Mouse (Mus musculus) retina, postnatal 1 day (tissue): ENCODE results near the gene Eea1.
"Not testable (repeated sequence)": the region's sequence is repeated elsewhere in the genome, so short reads cannot be mapped to it uniquely, and the experiment has no call there.

Experiments used
- DNase-seq: peaks from one replicate; pipeline ENCODE4 v3.0.0-alpha.2; 2012

Gene Eea1

GRCm38 (mm10) chr10:95940046-95940900, at the start of gene Eea1:
Eea1 (plus strand) TSS chr10:95940650.
- peak; percentile 96 for DNase-seq

DNA sequence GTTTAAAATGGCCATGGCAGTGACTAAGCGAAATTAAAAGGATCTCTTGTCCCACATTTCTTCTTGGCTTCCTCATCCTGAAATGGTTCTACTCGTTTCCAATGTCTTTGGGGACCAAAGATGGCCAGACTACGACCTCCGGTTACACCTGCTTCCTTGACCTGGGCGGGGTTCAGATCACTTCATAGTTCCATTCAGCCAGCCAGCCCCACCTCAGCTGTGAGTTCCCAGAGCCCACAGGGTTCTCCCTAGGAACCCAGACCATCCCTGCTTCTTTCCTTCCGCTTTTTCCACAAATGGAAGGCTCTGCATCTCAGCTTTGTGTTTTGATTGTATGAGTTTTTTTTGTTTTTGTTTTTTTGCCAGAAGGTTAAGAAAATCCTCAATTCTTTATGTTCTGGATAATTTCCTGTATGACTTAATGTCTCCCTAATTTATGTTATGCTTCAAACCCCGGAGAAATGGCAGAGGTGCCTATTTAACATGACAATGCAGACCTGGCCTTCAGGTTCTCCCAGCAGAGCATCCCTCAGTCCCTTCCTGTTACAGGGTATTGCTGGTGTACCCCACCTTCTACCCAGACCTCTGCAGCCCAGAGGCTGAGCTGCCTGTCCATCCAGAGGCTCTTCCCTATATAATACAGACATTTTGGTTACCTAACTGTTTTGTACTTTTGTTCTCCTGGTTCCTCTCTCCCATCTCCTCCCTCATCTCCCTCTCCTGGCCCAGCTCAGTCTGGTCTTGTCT, 49.1 kb upstream of the Eea1 start:
- no peak for DNase-seq

GRCm38 (mm10) chr10:95892132-95892531, 48.3 kb upstream of the Eea1 start:
- no peak for DNase-seq

GRCm38 (mm10) chr10:95893291-95893932, 47.0 kb upstream of the Eea1 start:
- DNase-seq, result peak; percentile 10

GRCm38 (mm10) chr10:95894036-95894855, 46.2 kb upstream of the Eea1 start:
- DNase-seq, result no peak

DNA sequence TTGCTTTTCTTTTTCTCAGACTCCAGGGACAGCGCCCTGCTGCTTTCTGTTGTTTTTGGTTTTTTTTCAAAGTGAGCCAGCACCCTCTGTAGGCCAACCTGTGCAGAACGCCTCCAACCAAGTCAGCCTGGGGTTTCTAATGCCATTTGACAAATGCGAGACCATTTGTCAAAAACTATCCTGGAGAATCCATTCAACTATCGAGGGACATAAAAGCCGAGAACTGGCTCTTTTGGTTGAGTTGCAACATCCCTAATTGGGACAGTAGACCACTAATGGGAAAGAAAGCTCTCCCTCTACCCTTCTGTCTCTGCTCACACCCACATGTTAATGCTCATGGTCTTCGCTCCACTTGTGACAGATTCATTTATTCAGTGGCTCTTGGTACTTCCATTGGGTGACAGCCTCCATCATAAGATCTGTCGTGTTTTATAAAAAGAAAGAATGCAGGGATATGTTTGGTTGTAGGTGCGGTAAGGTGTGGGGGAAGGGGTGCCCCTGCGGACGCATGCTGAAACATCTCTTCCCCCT, 45.5 kb upstream of the Eea1 start:
- DNase-seq, result peak; percentile 87

DNA sequence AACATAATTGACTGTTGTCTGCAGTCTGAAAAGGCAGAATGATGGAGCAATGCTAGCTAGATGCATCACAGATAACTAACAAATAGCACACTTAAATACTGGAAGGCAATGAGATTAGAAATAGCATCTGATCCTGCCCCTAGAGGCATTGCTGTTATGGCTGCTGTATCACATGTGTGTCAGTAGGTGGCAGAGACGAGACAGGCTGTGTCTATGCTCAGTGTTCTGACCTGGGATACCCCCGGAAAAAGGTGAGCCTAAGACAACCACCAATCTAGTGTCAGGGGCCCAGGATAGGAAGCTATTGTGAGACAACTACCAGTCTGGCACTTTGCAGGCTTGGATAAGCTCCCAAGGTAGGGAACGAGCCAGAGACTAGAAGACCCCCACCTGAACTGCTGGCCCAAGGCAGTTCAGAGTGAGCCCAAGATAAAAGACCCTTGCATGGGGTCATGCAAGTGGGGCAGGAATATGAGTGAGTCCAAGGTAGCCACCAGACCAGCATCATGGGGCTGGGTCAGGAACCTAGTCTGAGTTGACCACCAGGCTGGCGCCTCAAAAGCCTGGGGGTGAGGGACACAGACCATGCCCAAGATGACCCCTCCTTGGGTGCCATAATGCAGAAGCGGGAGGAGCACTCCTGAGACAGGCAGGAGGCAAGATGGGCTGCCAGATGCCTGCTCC, 41.8 kb upstream of the Eea1 start:
- DNase-seq, result peak; percentile 60

GRCm38 (mm10) chr10:95904668-95905067, 35.8 kb upstream of the Eea1 start:
- DNase-seq, result no peak

- DNase-seq, result no peak
Observed at GRCm38 (mm10) chr10:95909246-95909909, 31.1 kb upstream of the Eea1 start.

GRCm38 (mm10) chr10:95911016-95911415, 29.4 kb upstream of the Eea1 start:
- no peak for DNase-seq

DNA sequence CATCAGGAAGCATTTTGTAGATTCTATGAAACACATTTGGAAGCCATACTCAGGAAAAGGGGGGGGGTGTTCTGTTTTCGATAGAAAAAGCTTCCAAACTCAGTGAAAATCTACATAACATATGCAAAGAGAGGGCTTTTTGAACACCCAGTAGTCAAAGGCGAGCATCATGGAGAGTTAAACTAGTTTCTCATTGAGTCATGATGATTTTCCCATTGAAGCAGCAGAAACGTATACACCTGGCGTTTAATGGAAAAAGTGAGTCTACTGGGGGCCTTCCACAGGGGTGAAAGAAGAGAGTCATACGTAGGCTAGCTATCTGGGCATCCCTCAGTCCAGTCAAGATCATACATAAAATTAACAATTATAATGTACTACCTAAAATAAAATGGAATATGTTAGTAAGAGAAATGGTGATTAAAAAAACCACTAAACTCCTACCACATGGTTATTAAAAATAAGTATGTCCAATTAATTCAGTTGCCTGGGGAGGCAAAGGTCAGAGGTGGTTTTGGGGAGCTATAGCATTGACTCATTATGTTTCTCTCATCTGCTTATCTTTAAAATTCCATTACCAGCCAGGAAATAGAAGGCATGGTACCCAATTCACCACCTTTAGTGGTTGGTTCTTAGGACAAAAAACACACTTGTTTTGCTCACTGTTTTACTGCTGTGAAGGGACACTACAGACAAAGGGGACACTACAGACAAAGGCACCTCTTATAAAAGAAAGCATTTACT, 25.8 kb upstream of the Eea1 start:
- DNase-seq, result no peak

GRCm38 (mm10) chr10:95918716-95919115, 21.7 kb upstream of the Eea1 start:
- no peak for DNase-seq

- DNase-seq, result peak; percentile 11
Observed at GRCm38 (mm10) chr10:95923263-95924217, 16.9 kb upstream of the Eea1 start.

- DNase-seq, result not testable (repeated sequence)
Observed at GRCm38 (mm10) chr10:95933631-95934030, 6.8 kb upstream of the Eea1 start.

DNA sequence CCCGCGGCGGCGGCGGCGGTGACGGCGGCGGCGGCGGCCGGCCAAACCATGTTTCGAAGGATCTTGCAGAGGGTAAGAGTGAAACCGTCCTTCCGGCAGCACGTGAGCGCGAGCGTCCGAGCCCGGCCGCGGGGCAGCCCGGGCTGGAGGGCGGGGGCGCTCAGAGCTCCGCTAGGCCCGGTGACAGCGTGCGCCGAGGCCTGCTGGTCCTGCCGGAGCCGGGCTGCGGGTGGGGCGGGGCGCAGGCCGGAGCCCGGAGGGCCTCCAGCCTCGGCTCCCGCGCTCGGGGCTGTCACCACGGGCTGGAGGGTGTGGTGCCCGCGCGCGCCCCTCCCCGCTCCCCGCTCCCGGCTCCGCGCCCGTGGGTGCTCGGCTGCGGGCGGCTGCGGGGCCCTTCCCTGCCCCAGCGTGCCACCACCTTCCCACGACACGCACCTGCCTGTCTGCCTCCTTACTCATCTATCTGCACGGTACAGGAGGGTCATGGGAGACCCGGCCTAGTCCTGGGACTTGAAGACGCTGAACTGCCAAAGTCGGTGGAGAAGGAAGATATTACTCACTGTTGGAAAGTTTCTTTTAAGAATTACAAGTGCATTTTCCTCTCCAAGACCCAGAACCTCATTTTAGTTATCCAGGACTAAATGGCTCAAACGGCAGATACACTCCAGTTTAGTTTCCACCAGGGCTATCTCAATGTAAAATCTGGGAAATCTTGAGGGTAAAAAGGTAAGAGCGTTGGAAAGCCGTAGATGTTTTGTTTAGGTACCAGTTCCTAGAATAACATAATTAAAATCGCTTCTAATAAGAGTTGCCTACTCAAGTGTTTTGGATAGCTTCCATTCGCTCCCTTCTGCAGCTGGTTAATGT, 684 bp downstream of the Eea1 start:
- no peak for DNase-seq

GRCm38 (mm10) chr10:95941768-95942425, 1.4 kb downstream of the Eea1 start:
- no peak for DNase-seq

- DNase-seq, result no peak
Observed at GRCm38 (mm10) chr10:95945086-95945485, 4.6 kb downstream of the Eea1 start.

GRCm38 (mm10) chr10:95949410-95949809, 9.0 kb downstream of the Eea1 start:
- no peak for DNase-seq
